Mouse (Mus musculus) layer of hippocampus, postnatal 14 days (tissue): ENCODE results near the gene A630076J17Rik. TPM values are rescaled to one million over a fixed set of nuclear protein-coding genes. Genes with fewer than 3 reads are reported as not detected.

Experiments used
- DNase-seq, 2 experiments: peaks; one replicate each; pipeline ENCODE4 v3.0.0; 2021 to 2022; ENCODE audit warnings: low spot score in 2 of 2, mixed read lengths in 1 of 2
- long read RNA-seq, 2 experiments: library from polyadenylated mRNA; stranded (forward); transcript quantifications; one replicate each; pipeline ENCODE4 v2.0.0; 2021
- total RNA-seq, 2 experiments: library from RNA; stranded (reverse); gene quantifications; 2 replicates each; pipeline ENCODE4 v1.2.3; 2021

The A630076J17Rik gene
- not detected for total RNA-seq
- long read RNA-seq, experiment 1, result 0 reads
- long read RNA-seq, experiment 2, result 0 reads

- DNase-seq, result no peak
These were observed at the start of gene A630076J17Rik for GRCm38 (mm10) chr3:107230527-107230926. TSS of gene A630076J17Rik (plus strand) at chr3:107230614.

- DNase-seq, result no peak
These were observed 49.6 kb upstream of the A630076J17Rik start for GRCm38 (mm10) chr3:107180860-107181259.

- no peak for DNase-seq
These were observed 47.7 kb upstream of the A630076J17Rik start, which contains the start of gene Kcna10 for GRCm38 (mm10) chr3:107182756-107183155. TSS of gene Kcna10 (plus strand) at chr3:107183056.

GRCm38 (mm10) chr3:107183178-107183577 lies 47.2 kb upstream of the A630076J17Rik start:
- DNase-seq, result no peak

DNA sequence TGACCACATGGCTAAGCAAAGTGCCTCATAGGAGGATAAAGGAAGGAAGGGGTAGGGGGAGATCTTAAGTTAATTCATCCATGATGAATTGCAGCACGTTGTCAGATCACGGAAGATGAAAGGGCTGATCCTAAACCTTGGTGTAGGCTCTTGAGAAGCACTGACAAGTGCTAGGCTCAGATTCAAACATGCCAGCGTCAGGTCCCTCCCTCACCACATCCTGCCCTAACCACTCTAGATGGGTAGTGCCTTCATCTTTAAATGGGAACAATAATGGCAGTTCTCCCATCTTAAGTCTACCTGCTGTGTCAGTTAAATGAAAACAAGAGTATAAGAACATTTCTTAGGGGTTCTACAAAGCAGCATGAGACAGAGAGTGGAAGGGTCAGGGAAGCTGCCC lies 44.8 kb upstream of the A630076J17Rik start:
- DNase-seq, result no peak

DNA sequence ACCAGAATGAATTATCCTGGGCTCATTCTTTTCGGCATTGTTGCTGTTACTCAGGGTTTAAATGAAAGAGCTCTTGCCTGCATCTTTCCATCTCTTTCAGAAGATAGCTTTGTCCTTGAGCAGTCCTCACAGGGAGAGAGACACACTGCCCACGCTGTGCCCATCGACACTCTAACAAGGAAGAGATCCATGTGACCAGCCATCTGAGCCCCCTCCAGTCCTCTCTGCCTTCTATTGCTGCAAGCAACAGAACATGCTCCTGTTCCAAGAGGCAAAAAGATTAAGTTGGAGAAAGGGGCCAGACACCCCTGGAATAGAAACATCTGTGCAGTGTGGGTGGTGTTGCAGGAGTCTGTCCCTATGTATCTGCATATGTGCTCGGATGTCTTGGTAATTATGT lies 43.4 kb upstream of the A630076J17Rik start:
- no peak for DNase-seq

DNA sequence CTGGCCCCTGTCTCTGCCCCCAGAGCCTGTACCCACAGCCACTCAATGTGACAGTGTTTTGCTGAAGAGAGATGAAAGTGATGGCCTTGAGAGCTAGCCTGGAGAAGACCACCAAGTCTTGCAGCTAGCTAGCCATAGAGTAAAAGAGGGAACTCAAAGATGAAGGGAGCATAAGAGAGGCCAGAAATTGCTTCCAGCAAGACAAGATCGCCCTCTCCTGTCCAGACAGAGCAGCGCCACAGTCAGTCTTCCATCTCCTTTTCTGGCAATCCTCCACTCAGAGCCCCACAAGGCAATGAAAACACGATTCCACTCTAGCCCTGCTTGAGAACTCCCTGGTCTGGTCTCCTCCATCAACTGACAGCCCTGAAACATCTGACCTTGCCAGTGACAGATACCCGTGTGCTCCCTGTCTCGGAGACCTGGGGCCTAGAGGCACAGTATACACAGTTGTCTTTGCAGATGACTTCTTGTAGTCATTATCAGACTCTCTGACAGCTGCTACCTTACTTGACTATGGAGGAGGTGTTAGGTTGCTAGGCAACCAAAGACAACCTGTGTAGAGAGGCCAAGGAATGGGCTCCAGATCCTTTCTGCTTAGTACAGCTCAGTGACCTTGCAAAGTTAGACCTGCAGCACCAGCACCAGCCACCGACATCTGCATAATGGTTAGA lies 42.1 kb upstream of the A630076J17Rik start:
- peak; percentile 70 to 88 for DNase-seq

GRCm38 (mm10) chr3:107201310-107202180 lies 28.9 kb upstream of the A630076J17Rik start:
- DNase-seq, result no peak

- no peak for DNase-seq
These were observed 26.0 kb upstream of the A630076J17Rik start for GRCm38 (mm10) chr3:107204413-107204812.

GRCm38 (mm10) chr3:107205170-107205569 lies 25.2 kb upstream of the A630076J17Rik start:
- DNase-seq, result no peak

GRCm38 (mm10) chr3:107205994-107206393 lies 24.4 kb upstream of the A630076J17Rik start:
- peak; percentile 57 to 78 for DNase-seq

GRCm38 (mm10) chr3:107206490-107207150 lies 23.8 kb upstream of the A630076J17Rik start:
- DNase-seq, result no peak

GRCm38 (mm10) chr3:107207625-107208253 lies 22.7 kb upstream of the A630076J17Rik start:
- DNase-seq, result no peak

- DNase-seq, result no peak
These were observed 15.8 kb upstream of the A630076J17Rik start for GRCm38 (mm10) chr3:107214606-107215005.

DNA sequence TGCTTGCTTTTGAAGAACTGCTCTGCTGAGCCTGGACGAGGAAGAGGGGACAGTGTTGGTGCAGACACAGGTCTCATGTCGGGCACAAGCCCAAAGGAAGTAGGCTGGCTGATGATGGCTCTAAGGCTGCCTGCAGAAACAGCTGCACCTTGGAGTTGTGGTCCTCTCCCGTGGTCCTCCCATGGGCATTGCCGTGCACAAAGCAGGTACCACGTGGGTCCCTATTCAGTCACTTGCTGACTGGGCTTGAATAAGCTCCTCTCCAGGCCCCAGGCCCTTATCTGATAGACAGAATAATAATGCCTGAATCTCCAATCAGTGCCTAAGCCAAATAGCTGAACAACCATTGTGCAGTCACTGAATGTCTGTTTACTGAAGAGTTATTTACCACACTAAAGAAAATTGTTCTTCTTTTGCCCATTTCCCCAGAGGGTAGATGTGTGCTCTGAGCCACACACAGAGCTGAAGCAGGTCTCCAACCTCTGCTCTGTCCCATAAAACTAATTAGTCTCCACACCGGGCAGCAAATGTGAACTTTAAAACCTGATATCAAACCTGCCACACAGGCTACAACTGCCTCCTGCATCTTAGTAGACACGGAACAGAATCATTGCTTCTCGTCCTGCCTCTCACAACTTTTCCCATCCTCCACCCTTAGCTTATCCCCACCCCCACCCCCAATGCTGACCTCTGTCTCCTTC lies 13.9 kb upstream of the A630076J17Rik start:
- DNase-seq, result no peak

- DNase-seq, result no peak
These were observed 13.3 kb upstream of the A630076J17Rik start for GRCm38 (mm10) chr3:107217101-107217480.

DNA sequence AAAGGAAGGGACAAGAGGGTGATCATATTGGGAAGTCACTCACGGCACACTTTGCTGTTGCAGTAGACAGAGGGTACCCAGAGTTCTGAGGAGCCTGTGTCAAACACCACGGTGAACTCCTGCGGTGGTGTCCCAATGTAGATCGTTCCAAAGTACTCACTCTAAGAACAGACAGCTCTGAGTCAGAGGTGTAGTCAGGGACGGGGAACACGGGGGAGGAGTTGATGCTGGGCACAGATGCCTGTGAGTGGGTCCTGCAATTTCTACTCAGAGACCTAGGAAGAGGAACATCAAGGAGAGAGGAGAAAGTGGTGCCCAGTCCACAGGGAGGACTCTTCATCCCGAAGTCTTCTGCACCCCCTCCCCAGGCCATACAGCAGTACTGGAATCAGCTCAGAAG lies 11.8 kb upstream of the A630076J17Rik start:
- DNase-seq, result no peak

DNA sequence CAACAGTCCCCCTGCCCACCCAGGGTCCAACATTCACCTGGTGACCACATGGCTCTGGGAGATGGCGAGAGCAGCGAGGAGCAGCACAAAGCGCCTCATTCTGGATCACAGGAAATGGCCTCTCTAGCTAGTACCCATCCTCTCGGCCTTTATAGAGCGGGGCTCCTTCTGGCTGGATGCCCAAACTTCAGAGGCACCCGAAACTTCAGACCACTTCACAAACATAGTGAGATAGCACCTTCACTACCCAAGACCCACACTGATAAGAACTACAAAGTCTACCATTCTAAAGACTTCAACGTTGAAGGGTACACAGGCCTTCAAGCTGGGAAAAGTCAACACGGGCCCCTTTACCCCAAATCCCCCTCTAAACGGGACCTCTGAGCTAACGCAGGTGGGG lies 8.8 kb upstream of the A630076J17Rik start, which contains the start of gene Cym:
Gene Cym (minus strand): TSS at position 125 of the 400 bp plus-strand sequence.
- no peak for DNase-seq

- no peak for DNase-seq
These were observed 7.2 kb upstream of the A630076J17Rik start for GRCm38 (mm10) chr3:107223230-107223629.

DNA sequence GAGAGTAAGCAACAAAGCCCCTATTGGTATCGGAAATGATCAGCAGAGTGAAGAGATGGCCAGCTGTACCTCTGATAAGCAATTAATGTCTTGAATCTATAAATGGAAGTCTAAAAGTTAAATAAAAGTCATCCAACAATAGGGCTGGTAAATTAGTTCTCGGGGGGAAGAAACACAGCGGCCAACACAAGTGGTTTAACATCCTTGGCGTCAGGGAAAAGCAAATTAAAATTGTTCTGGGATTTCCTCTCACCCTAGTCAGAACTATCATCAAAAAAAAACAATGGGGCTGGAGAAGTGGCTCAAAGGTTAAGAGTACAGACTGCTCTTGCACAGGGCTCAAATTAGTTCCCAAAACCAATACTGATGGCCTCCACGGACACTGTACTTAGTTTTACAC lies 4.6 kb upstream of the A630076J17Rik start:
- no peak for DNase-seq
